Mouse (Mus musculus) embryonic facial prominence, embryonic 10.5 days (tissue): ENCODE measurements at regions not wholly inside any gene's neighbourhood (a gene's known extent, or its start where the extent isn't known, plus 50 kb on each side); places are given as distances from the start of the nearest gene placed in this dataset.
"Not testable (repeated sequence)": the region's sequence is repeated elsewhere in the genome, so short reads cannot be mapped to it uniquely, and the experiment has no call there.

ENCODE experiments used
- DNase-seq: peaks from one replicate; pipeline ENCODE4 v3.0.0-alpha.2; 2017; ENCODE audit warnings: low spot score
- H3K27ac ChIP-seq: fragments of 300-500 bp; sonication (generic); replicated peaks from 2 replicates; pipeline ENCODE4 v1.5.1; 2016; ENCODE audit warnings: mild to moderate bottlenecking
- H3K27me3 ChIP-seq: fragments of 300-500 bp; sonication (generic); replicated peaks from 2 replicates; pipeline ENCODE4 v1.6.1; 2016; ENCODE audit warnings: low read depth, mild to moderate bottlenecking; ENCODE audit not compliant: poor library complexity, severe bottlenecking
- H3K36me3 ChIP-seq: fragments of 300-500 bp; sonication (generic); replicated peaks from 2 replicates; pipeline ENCODE4 v1.6.1; 2016; ENCODE audit warnings: mild to moderate bottlenecking, moderate library complexity
- H3K4me1 ChIP-seq: fragments of 300-500 bp; sonication (generic); 2 replicates; pipeline ENCODE4 v1.6.1; 2016
- H3K4me3 ChIP-seq: fragments of 300-500 bp; sonication (generic); 2 replicates; pipeline ENCODE4 v1.5.1; 2016; ENCODE audit warnings: mild to moderate bottlenecking, moderate library complexity
- H3K9me3 ChIP-seq: fragments of 300-500 bp; sonication (generic); 2 replicates; pipeline ENCODE4 v1.6.1; 2016; ENCODE audit warnings: mild to moderate bottlenecking
- WGBS: fragments of 180-500 bp; shearing (Covaris S2); methylation state at CpG from one replicate; pipeline ENCODE4 v1.1.7; 2016; 5-methylcytosine and 5-hydroxymethylcytosine counted together

DNA sequence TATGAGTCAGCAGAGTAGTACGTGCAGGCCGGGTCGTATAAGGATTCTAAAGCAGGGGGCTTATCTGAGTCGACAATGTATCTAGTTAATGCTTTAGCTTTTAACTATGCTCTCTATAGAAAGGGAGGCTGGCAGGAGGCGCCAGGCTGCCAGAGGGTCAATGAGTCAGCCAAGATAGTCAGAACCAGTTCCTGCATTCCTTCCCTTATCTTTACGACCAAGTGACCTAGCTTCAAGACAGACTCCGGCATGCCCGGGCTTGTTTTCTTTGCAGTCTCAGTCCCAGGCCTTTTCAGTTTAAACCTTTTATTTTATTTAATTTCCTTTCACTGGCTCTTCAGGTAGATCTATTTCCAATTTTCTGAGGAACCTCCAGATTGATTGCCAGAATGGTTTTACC is 374.0 kb upstream of the Nrxn1 start:
- Histone ChIP-seq H3K4me3 (no peak overlapping the region), H3K9me3 (no peaks in the 10 kb centered on the region), H3K27me3 (no peaks in the 10 kb centered on the region), H3K36me3 (no peaks in the 10 kb centered on the region), H3K27ac (no peak overlapping the region), H3K4me1 (no peaks in the 10 kb centered on the region)
- DNase-seq = no peak
- 92% methylated on average over 8 of the region's 8 CpGs for WGBS

DNA sequence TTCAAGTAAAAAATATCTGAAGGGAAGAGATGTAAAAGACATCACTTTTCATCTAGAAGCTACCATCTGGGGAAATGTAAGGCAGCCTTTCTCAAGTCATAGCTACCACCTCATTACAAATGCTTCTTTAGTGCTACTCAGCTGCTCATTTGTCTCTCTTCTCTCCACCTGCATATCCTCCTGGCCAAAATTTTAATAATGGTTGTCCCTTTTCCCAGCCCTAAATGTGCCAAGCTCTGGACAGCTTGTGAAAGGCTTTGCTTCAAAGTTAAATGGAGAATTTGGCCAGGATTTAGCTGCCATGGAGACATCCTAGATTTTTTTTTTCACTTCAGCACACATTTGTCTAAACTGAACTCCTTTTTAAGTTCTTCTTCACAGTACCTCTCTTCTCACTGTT is 358.8 kb upstream of the Nrxn1 start:
- Histone ChIP-seq H3K27me3 (no peaks in the 10 kb centered on the region), H3K36me3 (no peaks in the 10 kb centered on the region), H3K9me3 (no peaks in the 10 kb centered on the region), H3K4me3 (no peak overlapping the region), H3K27ac (no peak overlapping the region), H3K4me1 (no peaks in the 10 kb centered on the region)
- DNase-seq = no peak

DNA sequence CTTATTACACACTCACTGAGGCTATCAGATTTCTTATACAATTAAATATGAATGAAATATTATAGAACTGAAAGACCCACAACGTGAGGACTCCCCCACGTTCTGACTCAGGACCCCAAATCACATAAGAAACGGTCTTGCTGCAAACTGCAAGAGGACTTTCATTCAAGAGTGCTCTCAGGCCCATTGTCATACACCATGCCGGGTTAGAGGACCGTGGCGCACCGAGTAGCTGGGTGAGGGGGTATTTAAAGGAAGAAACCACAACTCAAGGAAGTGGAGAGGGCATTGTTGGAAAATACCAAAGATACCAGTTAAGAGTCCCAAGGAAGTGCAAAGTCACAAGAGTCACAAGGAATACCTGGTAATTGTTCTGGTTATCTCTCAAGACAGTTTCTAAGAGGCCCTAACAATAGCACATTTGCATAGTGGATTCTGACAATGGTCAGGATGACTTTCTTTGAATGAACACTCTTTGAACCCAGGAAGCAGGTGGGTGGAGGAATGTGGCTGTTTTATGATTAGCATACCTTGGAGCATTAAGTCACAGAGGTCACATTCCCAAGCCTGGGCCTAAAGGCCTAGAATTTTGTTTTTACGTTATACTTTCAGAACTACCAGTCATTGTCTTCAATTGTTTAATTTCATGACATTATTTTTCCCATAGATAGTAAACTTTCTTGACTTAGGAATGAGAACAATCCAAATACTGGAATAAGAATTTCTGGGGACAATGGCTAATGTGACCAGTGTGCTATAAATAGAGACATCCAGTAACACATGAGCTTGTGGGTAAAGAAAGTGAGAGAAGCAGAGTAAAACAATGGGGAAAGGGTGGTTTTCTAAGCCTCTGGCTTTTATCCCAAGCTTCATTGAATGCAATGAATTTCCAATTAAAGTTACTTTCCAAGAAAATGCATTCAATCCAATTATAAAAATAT is 339.2 kb upstream of the Nrxn1 start:
- not testable (repeated sequence) for H3K9me3 ChIP-seq, H3K4me1 ChIP-seq, H3K4me3 ChIP-seq, H3K36me3 ChIP-seq, H3K27me3 ChIP-seq, H3K27ac ChIP-seq, DNase-seq
- 92% methylated on average over 8 of the region's 8 CpGs for WGBS

DNA sequence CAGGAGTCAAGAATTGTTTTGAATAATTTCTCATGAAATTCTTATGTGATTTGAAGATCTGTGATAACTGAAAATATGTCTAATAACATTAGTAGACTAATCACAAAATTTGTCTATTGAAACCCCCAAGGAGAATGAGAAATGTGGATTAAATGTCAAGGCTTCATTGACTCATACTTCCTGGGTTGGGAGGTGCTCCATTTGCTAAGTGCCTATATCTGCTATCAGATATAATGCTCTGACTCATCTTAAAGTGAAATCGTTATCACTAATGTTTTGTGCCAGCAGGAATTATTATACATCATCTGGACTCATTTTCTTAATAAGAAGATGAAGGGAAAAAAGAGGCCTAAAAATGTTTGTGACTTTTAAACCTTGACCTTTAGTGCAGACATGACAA is 337.5 kb upstream of the Nrxn1 start:
- Histone ChIP-seq H3K27me3 (no peaks in the 10 kb centered on the region), H3K4me3 (no peak overlapping the region), H3K4me1 (no peaks in the 10 kb centered on the region), H3K27ac (no peak overlapping the region), H3K9me3 (no peaks in the 10 kb centered on the region), H3K36me3 (no peaks in the 10 kb centered on the region)
- WGBS = 89% methylated on average over 1 of the region's 1 CpGs
- no peak for DNase-seq

DNA sequence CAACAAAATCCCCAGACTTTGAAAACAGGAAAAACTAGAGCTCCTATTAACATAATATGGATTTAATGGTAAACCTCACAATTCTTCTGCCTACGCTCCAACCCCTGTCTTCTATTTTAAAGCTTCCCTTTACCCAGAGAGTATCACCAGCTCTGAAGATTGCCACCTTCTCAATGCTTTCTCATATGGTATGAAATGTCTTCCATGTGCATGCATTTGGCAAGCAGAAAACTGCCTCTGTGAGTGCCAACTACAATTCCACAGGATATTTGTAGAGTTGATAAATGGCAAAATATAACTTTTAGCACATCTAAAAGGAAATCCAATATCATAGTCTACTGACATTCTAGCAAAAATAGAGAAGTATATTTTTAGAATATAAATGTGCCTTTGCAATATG is 332.2 kb upstream of the Nrxn1 start:
- no peak overlapping the region for H3K27ac ChIP-seq
- DNase-seq = no peak
- no peaks in the 10 kb centered on the region for H3K9me3 ChIP-seq
- no peaks in the 10 kb centered on the region for H3K27me3 ChIP-seq
- no peaks in the 10 kb centered on the region for H3K36me3 ChIP-seq
- H3K4me3 ChIP-seq = no peak overlapping the region
- H3K4me1 ChIP-seq = no peaks in the 10 kb centered on the region
- WGBS = 91% methylated on average over 1 of the region's 1 CpGs

DNA sequence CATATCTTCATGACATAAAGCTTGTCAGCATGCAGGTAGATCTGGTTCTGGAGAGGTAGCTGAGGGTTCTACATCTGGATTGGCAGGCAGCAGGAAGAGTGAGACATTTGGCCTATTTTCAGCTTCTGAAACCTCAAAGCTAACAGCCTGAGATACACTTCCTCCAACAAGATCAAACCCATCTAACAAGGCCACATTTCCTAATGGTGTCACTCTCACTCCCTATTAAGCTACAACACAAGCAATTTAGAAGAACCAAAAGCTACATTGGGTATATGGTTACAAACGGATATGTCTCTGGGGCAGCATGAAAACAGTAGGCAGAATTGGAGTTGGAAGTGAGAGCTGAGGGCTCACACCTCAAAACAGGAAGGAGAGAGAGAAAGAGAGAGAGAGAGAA is 325.7 kb upstream of the Nrxn1 start:
- Histone ChIP-seq H3K9me3 (no peaks in the 10 kb centered on the region), H3K4me1 (no peaks in the 10 kb centered on the region), H3K36me3 (no peaks in the 10 kb centered on the region), H3K4me3 (no peak overlapping the region), H3K27ac (no peak overlapping the region), H3K27me3 (no peaks in the 10 kb centered on the region)
- no peak for DNase-seq
- 77% methylated on average over 1 of the region's 1 CpGs for WGBS

DNA sequence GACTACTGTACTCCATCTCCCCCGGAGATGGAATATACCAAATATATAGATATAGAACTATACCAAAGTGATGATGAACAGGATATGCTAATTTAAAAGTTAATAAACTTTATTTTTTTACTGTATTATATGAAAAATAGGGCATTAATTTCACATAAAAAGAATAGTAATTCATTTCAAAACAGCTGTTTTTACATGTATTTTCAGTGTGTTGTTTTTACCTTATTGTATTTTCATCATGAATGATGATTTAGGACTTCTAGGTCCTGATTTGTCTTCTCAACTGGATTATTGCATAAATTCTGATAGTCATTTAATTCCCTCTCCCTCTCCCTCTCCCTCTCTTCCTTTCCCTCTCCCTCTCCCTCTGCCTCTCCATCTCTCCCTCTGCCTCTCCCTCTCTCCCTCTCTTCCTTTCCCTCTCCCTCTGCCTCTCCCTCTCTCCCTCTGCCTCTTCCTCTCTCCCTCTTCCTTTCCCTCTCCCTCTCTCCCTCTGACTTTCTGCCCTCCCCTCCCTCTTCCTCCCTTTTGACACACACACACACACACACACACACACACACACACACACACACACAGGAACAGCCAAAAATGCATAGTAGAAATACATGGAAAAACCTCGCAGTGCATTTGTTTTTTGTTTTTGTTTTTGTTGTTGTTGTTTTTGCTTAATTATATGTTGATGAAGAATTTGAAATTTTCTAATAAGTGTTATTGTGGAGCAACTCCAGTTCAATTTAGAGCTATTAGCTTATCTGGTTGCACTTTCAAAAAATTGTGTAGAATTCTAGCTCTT is 298.3 kb upstream of the Nrxn1 start:
- WGBS = 89% methylated on average over 2 of the region's 2 CpGs

DNA sequence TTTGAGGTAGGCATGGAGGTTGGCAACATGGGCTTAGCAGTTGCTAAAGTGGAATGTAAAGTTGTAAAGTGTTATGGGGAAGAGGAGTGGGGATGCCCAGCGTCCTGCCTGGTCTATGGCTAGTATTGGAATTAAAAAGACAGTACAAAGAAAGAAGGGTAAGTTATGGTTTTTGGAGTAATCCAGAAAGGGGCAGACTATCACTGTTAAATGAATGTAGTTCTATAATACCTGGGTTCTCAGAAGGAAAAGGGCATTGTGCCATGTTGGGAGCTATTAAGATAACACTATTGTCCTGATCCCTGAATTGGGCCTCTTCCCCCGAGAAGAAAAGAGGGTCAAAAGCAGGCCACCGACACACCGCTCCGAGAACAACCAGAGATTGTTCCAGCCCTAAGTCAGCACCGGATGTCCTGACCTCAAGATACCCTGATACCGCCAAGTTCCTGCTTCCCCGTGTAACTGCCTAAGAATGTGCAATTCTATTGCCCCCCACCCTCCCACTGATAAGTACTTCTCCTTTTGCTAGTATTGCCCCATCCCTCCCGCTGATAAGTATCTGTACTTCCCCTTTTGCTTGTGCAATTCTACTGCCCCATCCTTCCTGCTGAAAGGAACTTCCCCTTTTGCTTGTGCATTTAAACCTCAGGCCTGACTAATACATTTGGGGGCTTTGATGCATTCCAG is 297.2 kb upstream of the Nrxn1 start:
- not testable (repeated sequence) for H3K27me3 ChIP-seq, DNase-seq, H3K4me3 ChIP-seq, H3K4me1 ChIP-seq, H3K36me3 ChIP-seq, H3K9me3 ChIP-seq, H3K27ac ChIP-seq
- 71% methylated on average over 9 of the region's 9 CpGs for WGBS

More for the DNA sequence above, 298.3 kb upstream of the Nrxn1 start:
- no peak overlapping the region for H3K27ac ChIP-seq
- no peaks in the 10 kb centered on the region for H3K27me3 ChIP-seq
- H3K9me3 ChIP-seq = no peaks in the 10 kb centered on the region
- no peak overlapping the region for H3K4me3 ChIP-seq
- H3K4me1 ChIP-seq = no peaks in the 10 kb centered on the region
- DNase-seq = no peak
- H3K36me3 ChIP-seq = no peaks in the 10 kb centered on the region

DNA sequence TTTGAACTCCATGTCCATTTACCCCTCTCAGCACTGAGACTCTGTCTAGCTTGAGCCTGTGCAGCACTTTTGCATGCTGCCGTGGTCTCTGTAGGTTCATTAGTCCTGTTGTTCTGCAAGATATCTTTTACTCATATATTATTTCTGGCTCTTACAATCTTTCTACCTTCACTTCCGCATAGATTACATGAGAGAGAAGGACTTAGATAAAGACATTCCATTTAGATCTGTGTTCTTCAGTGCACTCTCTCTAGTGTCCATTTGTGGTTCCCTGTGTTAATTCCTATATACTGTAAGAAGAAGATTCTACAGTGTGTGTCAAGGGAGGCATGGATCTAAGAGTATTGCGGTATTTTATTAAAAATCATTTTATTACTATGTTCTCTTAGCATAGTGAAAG is 295.6 kb upstream of the Nrxn1 start:
- H3K27me3 ChIP-seq = no peaks in the 10 kb centered on the region
- H3K4me1 ChIP-seq = no peaks in the 10 kb centered on the region
- no peaks in the 10 kb centered on the region for H3K9me3 ChIP-seq
- 91% methylated on average over 3 of the region's 3 CpGs for WGBS
- no peak overlapping the region for H3K4me3 ChIP-seq
- no peak for DNase-seq
- no peaks in the 10 kb centered on the region for H3K36me3 ChIP-seq
- no peak overlapping the region for H3K27ac ChIP-seq

DNA sequence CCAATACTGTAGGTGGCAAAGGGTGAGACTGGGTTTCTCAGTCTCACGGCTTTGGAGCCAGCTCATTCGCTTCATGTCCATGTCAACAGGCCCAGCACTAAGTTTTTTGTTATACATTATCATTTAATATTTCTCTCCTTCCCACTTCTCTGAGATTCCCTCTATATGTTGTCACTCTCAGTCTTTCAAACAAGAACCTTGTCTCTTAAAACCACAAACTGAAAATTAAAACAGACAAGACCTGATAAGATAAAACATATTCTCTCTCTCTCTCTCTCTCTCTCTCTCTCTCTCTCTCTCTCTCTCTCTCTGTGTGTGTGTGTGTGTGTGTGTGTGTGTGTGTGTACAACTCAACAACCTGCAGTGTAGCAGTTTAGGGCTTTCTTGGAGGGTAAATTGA is 295.2 kb upstream of the Nrxn1 start:
- Histone ChIP-seq H3K4me3 (no peak overlapping the region), H3K4me1 (no peaks in the 10 kb centered on the region), H3K9me3 (no peaks in the 10 kb centered on the region), H3K27me3 (no peaks in the 10 kb centered on the region), H3K36me3 (no peaks in the 10 kb centered on the region), H3K27ac (no peak overlapping the region)
- no peak for DNase-seq
- WGBS = 89% methylated on average over 2 of the region's 2 CpGs

DNA sequence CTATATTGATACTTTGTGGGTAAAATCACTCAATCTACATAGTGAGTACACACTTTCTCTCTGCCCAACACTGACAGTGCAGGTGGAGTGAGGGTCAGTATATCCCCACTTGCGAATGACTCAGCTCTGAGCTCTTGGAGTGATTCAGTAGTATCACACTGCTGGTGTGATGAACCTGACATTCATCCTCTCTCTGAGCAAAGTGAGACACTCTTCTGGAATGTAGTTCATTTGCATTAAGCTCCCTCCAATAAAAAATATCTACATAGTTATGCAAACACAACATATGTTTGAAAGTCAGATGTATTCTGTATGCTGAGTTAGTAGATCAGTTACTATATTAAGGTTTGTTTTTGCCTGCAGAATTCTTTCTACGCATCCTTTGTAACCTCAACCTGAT is 293.1 kb upstream of the Nrxn1 start:
- Histone ChIP-seq H3K4me3 (no peak overlapping the region), H3K4me1 (no peaks in the 10 kb centered on the region), H3K27ac (no peak overlapping the region), H3K36me3 (no peaks in the 10 kb centered on the region), H3K9me3 (no peaks in the 10 kb centered on the region), H3K27me3 (no peaks in the 10 kb centered on the region)
- DNase-seq = no peak
- 85% methylated on average over 2 of the region's 2 CpGs for WGBS

DNA sequence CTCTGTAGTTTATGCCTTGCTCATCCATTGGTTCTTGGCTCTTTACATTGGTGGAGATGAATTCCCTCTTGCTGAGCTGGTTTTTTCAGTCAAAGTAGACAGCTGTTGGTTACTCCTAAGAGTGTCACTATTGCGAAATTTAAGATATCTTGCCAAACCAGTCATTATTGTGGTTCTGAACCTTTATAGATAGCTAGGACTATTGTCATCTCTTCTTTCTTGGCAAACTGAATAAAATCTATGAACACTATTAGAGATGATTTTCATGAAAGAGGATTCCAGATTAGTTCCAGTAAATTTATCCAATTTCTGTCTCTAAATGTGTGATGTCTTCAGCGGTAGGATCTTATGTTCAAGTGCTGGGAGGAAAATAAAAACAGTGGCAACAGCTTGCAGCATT is 275.3 kb upstream of the Nrxn1 start:
- DNase-seq = no peak
- no peaks in the 10 kb centered on the region for H3K36me3 ChIP-seq
- no peak overlapping the region for H3K4me3 ChIP-seq
- no peaks in the 10 kb centered on the region for H3K4me1 ChIP-seq
- H3K27ac ChIP-seq = no peak overlapping the region
- no peaks in the 10 kb centered on the region for H3K27me3 ChIP-seq
- H3K9me3 ChIP-seq = no peaks in the 10 kb centered on the region
- 87% methylated on average over 2 of the region's 2 CpGs for WGBS
